Mouse (Mus musculus) left cerebral cortex, postnatal 36 days (tissue): ENCODE results near the gene Hspg2. TPM values are rescaled to one million over a fixed set of nuclear protein-coding genes. Genes with fewer than 3 reads are reported as not detected.

Experiments used
- DNase-seq, 2 experiments: peaks; one replicate each; pipeline ENCODE4 v3.0.0; 2021 to 2022; ENCODE audit warnings: low spot score in 2 of 2, mixed read lengths in 1 of 2
- intact Hi-C: fragments of 180-260 bp; cut with DNase I; formaldehyde crosslinking; loops from one replicate; pipeline ENCODE4 v1.15.1; 2025
- total RNA-seq, 2 experiments: library from RNA; stranded (reverse); gene quantifications; 2 replicates each; pipeline ENCODE4 v1.2.3; 2021

The Hspg2 gene
- total RNA-seq, 2 experiments from 2014 or later: 5.7 to 7.7 TPM

DNA sequence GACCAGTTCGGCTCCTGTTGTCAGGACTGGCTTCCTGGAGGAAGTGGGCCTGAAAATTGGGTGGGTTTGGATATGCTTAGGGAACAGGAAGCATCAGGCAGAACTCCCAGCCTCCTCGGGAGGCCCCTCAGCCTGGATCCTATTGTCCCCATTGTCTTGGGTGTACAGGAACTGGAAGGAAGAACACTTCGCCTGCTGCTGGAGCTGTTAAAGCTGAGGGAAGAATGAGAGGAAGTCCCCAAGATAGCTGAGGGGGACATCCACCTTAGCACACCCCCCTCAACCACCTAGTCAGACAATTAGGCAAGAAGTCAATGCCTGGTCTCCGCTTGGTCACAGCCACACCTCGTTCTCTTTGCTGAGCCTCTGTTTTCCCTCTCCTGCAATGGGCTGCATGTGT, 9.7 kb downstream of the Hspg2 start:
- no peak for DNase-seq
- intact Hi-C loops: no loop called here

DNA sequence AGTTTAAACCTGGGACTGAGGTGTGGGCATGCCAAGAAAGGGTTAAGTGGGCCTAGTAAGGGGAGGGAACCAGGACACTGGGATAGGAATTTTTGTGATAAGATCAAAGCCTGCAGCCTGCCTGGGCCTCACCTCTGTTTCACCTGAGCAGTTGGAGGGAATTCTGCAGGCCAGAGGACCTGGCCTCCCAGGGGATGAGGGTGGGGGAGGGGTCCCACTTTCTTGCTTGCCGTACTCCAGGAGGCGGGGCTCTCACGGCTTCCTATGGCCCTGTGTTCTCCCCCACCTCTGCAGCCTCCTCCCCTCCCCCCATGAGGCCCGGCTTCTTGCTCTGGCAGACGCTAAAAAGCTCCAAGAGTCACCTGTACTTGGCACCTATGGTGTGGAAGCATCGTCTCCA, 11.2 kb downstream of the Hspg2 start:
- DNase-seq: no peak
- intact Hi-C loops: no loop called here

DNA sequence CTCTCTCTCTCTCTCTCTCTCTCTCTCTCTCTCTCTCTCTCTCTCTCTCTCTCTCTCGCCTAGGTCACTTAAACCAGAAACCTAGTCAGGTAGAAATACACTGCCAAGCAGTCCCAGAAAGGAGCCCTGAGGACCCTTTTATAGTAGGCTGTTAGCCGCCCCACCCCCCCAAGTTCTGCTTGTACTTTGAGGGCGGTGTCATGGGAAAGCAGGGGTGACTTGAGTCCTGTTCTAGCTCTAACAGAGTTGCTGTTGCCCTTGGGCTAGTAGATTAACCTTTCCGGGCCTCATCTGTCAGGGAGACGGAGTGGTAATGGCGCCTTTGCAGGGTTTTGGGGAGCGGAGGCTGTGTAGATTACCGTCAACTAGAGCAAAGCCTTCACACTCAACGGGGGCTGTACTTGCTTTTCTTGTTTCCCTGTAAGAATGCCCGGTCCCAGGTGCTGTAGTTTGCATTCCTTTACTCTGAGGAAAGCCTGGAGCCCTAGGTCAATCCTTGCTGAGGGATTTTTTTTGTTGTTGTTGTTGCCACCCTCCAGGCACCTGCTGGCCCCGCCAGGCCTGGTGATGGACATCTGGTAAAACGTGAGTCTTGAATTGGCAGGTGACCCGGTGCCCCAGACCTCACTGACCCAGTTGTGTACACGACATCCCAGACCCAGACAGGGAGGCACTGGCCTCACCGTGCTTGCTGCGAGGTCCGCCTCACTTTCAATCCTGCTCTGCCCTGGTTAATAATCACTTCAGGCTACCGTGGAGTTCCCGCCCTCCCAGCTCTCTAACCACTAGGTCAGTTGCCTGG, 11.8 kb downstream of the Hspg2 start:
- no peak for DNase-seq
- intact Hi-C loops: no loop called here

DNA sequence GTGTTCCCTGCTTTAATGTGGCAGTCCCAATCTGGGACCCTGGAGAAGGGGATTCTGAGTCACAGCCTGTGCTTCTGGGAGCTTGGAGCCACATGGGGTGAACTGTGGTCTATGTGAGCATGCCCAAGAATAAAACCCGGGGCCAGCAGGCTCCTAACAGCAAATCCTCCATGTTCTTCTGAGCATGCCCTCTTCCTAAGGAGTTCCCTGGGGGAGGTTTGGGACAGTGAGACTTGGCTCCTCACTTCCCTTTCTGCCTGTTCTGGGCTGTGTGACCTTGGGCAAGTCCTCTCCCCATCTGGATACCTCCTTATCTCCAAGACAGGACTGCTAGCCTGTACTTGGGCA, 12.4 kb downstream of the Hspg2 start:
- intact Hi-C loops: no loop called here
- no peak for DNase-seq

DNA sequence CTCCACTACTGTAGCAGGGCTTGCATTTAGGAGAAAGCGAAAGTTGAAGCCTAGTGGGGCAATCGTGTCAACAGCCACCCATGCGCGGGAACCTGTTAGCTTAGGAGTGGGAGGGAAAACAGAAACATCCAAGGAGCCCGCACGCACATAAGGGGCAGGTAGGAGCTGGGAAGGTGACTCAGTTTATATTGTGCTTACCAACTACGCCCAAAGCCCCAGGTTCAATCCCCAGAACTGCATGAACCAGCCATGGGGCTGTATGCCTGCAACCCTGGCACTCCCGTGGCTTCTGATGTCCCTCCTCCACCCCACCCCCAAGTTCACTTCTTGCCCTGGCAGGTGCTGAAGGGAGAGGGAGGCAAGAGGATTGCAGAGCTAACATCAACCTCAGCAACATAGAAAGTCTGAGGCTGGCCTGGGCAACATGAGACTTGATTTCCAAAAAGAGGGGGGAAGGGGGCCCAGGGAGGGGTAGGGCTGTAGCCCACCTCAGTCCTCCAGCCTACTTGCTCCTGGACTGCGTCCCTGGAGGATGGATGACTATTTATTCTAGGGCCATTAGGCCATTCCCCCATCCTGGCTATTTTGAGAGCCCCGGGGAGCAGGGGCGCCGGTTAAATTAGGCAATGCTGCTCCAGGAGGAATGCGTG, 12.9 kb downstream of the Hspg2 start:
- DNase-seq: no peak
- intact Hi-C loops: no loop called here

DNA sequence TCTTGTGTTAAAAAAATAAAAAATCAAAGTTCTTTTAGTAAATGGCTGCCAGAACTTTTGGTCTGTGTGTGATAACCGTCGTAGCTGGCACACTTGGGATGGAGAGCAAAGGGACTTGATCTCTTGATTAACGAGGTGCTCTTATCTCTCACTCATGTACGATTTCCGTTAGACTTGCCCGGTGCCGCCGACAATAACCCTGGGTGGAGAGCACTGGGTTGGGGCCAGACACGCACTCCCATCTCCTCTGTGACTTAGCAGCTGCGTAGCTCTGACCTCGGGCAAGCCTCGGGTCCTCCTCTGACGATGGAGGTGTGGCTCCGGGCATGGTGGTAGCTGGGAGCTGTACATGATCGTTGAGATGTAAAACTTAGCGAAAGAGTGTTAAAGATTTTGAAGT, 15.3 kb downstream of the Hspg2 start:
- intact Hi-C loops: no loop called here
- no peak for DNase-seq

DNA sequence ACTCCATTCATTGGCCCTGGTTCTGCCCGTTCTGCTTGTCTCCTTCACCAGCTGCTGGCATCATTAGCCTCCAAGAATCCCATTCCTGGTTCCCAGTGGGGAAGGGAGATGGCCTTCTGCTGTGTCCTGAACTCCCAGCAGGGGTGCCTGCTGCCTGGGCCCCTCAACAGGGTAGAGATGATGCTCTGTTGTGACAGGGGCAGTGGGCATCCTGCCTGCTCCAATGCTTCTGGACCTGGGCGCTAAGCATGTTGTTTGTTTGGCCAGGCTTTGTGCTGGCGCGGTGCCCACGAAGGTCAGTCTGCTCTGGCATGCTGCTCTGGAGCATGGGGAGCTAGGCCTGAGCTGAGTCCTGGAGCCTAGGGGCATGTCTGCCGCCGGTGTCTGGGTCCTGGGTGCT, 16.0 kb downstream of the Hspg2 start:
- intact Hi-C loops: no loop called here
- no peak for DNase-seq

DNA sequence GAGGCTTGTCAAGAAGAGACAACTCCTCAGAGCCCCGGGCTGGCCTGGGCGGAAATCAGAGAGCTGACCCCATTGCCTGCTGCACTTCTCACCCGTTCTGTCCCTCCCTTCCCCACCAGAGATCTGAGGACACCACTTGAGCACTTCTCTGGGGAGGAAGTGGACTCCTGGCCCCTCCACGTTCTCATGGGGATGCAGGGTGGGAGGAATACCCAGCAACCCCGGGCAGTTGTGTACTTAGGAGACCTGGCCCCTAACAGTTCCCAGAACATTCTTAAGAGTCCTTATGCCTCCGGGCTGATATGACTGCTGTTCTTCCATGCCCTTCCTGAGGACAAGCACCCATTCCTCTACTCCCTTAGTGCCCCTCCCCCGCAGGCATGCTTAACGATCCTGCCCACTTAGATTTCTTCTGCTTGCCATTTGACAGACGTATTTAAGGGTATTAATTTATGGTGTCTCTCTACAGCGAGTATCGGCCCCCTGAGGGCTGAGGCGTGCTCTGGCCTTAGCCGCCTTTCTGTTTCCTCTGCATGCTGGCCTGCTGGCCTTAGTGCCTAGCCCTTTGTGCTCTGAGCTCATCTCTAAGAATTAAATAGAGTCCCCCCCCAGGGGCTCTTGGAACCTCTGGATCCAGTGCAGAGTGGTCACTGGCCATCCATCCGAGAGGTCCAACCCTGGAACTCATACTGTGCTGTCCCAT, 16.8 kb downstream of the Hspg2 start:
- intact Hi-C loops: no loop called here
- no peak for DNase-seq

DNA sequence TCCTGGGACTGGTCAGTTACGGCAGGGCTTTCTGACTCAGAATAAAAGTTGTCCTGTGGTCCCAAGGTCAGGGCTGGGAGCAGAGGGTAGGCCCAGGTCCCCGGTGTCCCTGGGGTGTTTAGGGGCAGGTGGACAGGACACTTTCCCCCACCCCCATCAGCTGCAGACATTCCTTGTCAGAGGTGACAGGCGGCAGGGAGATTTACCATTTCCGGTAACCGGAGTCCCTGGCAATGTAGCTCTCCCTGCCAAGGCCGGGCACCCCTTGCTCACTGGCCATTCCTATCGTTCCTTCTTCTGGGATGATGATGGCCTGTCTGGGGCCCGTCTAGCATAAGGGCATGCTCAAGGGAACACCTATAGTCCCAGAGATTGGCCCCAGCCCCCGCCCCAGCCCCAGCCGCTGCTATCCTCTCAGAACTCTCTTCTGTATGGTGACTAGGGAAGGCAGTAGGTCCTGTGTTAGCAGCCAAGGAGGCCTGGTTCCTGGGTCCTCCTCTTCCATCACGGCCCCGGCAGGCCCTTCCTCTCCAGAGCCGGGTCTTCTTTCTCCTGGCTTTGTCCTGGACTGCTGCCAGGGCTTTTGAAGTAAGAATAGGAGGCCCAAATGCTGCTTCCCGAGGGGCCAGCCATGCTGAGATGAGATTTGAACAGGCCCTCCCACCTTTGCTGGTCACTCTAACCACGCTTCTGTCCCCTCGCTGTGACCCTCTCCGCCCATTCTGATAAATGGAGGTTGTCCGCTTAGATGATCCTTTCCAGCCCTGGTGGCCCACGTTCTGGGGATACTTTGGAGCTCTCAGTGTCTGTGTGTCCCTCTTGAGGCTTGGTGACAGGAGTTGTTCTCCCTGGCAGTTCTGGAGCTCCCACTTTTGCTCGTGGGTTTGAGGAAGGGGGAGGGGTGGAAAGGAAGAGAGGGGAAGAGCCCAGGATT, 17.8 kb downstream of the Hspg2 start:
- intact Hi-C loops: no loop called here
- DNase-seq: no peak

DNA sequence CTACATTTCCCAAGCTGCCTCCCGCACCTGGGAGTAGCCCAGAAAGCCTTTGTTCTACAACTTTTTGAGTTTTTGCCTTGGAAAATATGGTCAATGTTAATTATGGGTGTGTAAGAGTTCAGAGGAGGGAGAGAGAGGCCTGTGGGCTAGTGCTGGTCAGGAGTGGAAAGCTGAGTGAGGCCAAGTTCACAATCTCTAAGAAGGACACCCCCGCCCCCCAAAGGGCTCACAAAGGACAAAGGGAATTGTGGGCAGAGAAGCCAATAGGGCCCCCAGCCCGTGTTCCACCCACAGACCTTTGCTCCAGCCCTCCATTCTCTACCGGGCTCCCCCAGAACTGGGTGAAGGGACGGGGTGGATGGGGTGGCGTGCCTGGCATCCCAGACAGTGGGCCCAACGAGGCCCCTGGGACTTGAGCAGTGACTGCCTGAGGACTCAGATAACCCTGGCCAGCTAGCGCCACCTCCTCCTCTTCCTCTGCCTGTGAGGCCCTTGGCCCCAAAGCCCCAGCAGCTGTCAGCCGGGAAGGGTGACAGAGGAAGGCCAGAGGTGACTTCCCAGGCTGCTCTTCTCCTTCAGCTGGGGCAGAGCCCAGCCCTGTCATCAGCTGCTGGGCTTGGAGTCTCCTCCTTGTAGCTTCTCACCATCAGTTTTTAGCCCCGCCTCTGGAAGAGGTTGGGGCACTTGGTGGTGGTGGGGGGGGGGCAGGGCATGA, 18.9 kb downstream of the Hspg2 start:
- intact Hi-C loops: no loop called here
- no peak for DNase-seq

DNA sequence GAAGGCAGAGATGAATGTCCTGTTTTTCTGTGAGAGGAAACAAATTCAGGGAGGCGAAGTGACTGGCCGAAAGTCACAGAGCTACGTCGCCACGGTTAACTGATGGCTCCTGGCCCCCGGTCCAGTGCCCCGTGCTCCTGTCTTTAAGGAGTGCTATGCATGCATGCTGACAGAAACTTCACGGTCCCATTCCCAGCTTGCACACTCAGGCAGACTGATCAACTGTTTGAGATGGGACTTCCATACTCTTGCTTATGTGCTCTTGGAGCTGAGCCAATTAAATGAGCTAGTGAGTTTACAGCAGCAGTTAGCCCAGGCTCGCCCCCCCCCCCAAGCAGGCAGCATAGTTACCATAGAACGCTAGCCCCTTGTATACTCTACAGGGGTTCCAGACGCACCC, 19.5 kb downstream of the Hspg2 start:
- DNase-seq: no peak
- intact Hi-C loops: no loop called here

DNA sequence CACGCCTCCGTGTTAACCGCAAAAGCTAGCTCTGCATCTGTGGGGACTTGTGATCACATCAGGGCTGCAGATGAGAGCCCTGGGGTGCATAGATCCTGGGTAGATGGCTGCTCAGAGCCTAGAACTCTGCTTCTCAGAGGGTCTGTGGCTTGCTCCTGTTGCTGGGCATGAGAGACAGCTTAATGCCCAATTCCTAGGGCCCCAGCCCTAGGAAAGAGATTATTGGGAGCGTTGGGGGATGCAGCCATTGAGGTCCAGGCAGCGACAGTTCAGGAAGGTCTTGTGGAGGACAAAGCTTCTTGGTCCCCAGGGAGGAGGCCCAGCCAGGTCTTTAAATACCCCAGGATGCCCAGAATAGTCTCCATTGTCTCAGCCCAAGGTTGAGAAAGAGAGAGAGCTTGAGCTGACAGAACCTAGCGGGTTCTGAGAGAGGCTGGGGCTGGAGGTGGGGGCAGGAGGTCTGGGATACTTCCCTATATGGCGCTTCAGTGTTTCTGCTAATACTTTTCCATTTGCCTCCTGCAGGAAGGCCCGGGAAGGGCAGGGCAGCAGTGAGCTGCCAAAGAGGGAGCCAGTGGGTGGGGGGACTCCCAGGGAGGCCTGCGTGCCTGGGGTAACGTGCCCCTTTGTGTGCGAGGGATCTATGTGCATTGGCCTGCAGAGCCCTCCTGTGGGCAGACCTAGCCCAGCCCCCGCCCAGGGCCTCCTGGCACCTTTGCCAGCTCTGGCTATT, 20.2 kb downstream of the Hspg2 start:
- intact Hi-C loops: no loop called here
- no peak for DNase-seq

DNA sequence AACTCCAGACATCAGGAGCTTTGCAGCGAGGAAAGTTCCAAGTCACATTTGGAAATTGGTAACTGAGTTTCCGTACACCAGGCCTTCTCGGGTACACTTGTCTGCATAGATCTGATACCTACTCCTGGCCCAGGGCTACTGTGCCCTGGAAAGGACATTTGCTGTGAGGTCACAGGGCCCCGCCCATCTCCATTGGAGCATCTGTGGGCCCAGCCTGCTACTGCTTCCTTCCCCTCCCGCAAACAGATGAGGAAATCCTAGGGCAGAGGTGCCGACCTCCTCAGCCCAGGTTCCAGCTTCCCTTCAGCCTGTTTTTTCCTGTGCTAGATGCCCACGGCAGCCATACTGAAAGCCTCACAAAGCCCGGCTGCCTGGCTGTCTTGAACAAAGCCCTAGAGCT, 21.4 kb downstream of the Hspg2 start:
- intact Hi-C loops: no loop called here
- DNase-seq: no peak

DNA sequence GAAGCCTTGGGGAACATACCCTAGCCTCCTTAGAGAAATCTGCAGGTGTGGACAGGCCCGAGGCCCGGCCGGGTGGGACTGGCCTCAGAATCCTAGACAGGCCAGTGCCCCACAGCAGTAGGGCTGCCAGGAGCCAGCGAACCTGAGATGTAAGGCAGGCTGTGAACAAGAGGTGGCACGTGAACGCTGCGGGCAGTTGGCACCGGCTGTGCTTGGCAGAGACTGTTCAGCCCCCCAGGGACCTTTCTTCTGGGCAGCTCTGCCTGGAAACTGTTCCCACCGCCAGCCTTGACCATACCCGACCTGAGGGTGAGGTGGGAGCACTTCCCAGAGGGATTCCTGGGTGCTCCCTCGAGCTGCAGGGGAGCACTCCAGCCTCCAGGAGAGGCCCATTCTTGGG, 24.0 kb downstream of the Hspg2 start:
- no peak for DNase-seq
- intact Hi-C loops: no loop called here

DNA sequence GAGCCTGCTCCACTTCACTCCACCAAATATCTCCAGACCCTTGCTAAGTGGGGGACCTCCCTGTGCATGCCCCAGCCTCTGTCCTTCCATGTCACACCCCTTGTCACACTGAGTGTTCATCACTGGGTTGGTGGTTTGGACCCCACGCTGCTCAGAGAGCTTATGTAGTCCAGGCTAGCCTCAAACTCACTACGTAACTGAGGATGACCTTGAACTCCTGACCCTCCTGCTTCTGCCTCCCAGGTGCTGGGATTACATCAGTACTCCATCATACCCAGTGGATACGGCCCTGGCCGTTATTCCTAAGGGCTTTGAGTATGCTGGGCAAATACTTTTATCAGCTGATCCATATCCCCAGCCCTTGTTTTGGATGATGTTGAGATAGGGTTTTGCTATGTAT, 24.6 kb downstream of the Hspg2 start:
- intact Hi-C loops: no loop called here
- no peak for DNase-seq

DNA sequence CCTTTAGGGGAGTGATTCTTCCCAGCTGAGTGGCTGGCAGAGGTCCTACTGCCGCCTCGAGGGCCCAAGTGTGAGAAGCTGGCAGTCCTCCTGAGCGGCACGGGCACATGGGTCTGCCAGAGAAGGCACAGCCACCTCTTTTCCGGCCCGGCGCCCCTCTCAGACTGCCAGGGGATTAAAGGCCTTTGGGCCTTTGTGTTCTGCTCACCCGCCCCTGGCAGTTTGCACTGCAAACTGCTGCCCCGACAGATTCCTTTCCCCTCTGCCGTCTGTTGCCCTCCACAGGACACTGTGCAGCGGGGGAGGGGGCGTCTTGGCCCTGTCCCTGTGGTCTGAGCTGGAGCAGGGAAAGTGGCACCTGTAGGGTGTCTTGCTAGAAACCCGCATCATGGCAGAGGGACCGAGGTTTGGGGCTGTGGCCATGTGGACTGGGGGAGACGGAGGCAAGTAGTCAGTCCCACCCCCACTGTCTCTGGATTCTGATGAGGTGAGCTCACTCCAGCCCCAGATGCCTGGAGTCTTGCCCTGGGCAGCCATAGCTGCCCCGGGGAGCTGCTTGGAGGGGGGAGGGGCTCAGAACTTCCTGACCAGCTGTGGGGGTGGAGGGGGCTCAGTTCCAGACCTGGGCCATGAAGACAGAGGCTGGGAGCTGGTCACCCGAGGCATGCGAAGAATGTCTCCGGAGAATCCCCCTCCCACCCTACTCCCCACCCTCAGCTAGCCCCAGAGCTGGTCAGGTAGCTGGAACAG, 26.4 kb downstream of the Hspg2 start:
- intact Hi-C loops: no loop called here
- DNase-seq: no peak

DNA sequence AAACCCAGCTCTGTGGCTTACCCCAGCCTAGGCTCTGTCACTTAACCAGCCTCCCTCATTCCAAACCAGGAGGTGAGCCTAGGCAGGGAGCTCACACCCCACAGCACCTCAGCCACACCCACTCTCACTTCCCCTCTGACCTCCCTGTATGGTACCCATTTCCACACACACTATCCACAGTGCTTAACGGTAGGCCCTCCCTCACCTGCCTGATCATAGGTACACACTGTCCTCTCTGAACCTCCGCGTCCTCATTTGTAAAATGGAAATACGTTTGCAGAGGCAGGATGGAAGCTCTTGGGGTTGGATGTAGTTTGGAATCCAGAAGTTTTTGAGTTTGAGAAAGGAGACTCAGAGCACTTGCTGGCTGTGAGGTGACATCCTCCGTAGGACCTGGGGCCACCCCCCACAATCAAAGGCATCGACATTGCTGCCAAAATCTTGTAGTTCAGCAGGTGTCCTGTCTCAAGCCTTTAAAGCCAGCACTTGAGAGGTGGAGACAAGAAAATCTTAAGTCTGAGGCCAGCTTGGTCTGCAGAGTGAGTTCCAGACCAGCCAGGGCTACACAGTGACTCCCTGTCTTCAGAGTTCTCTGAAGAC, 27.0 kb downstream of the Hspg2 start:
- intact Hi-C loops: no loop called here
- no peak for DNase-seq

DNA sequence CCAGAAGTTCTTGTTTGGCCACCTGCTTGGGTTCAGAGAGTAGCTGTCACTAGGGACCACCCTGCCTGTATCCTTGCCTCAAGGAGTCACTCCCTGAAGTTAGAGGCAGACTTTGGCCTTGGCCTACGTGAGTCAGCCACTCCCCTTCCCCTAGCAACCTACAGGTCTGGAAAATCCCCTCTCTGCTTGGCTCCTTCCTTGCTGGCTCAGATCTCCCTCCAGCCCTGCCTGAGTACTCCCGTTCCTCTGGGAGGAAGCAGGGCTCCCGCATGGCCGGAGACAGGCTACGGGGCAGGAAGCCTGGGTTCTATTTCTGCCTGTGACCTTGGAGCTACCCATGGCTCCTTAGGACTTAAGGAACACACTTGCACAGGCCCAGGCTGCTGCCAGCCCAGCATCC, 28.8 kb downstream of the Hspg2 start:
- no peak for DNase-seq
- intact Hi-C loops: no loop called here
